Mouse (Mus musculus): ENCODE measurements around the gene Psmf1.

Gene Psmf1

GRCm38 (mm10) chr2:151668433-151668832, 75.6 kb downstream of the Psmf1 start, which contains the start of gene Rad21l:
Rad21l (minus strand) TSS chr2:151668533.
- in situ Hi-C loops (cut with MboI; ENCODE audit: low pct_unique_long_range_greater_than_20kb in 1 of 2, low sequenced_read_pairs in 2 of 2, unreplicated experiment in 1 of 2) = no loop called here

Data from mouse embryonic stem cell (cell line).